Mouse (Mus musculus) left cerebral cortex, adult 9 months (tissue): ENCODE results near the gene Padi2.

ENCODE experiments used
- DNase-seq, 2 experiments: peaks; one replicate each; pipeline ENCODE4 v3.0.0; 2022; ENCODE audit warnings: low spot score in 2 of 2

Padi2 gene

DNA sequence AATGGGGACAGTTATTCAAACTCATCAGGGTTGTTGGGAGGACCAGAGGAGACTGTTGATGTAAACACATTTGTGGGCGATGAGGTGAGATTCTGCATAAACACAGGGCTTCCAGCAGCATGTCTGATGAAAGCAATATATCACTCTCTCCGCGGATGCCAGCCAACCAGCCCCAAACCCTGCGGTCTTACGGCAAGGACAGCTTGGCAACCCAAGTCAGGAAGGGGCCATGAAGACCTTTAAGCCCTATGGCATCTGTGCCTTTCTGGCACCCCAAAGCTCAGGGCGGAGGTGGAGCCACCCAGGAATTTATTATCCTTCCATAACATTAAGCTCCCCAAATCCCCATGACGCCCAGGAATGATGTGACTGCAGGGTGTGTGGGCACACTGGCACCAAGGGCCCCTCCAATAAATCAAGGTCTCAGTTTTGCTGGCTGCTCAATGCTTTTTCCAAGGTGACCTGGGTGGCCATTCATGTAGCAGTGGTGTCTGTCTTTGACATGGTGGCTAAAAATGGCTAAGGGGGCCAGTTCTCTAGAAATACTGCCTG is 53.1 kb downstream of the Padi2 start:
- DNase-seq, result no peak

DNA sequence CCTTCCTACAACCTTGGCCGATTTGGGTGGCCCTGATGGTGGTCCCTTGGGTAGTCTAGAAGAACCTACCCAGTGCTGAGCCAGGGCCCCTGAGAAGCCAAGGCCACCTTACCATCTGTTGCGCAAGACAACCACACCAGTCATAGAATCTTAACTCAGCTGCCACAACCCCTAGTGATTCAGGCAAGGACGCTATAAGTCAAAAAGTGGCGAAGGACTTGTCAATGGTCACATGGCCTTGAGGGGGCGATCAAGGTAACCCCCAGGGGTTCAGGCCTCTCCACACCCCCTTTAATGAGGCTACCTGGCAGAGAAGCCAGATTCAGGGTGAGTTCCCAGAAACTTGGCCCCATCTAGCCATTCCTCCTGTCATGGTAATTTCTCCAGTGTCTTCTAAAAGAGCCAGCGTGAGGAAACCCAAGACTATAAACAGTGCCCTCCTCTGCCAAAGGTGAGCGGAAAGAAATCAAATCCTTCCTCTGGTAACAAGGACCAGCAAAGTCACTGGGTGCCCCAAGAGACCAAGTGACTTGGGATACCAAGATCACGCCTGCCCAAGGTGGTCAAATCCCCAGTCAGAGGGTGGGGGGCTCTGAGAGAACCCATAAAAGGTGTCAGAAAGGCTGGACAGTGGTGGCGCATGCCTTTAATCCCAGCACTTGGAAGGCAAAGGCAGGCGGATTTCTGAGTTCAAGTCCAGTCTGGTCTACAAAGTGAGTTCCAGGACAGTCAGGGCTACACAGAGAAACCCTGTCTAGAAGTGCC is 53.8 kb downstream of the Padi2 start:
- DNase-seq, result no peak

GRCm38 (mm10) chr4:140960781-140961466 is 54.8 kb downstream of the Padi2 start, which contains the start of gene Sdhb:
Gene Sdhb, plus strand, starts transcription at chr4:140961203.
- peak; percentile 96 to 97 for DNase-seq

- DNase-seq, result no peak
These were observed 55.5 kb downstream of the Padi2 start for GRCm38 (mm10) chr4:140961467-140962206.

DNA sequence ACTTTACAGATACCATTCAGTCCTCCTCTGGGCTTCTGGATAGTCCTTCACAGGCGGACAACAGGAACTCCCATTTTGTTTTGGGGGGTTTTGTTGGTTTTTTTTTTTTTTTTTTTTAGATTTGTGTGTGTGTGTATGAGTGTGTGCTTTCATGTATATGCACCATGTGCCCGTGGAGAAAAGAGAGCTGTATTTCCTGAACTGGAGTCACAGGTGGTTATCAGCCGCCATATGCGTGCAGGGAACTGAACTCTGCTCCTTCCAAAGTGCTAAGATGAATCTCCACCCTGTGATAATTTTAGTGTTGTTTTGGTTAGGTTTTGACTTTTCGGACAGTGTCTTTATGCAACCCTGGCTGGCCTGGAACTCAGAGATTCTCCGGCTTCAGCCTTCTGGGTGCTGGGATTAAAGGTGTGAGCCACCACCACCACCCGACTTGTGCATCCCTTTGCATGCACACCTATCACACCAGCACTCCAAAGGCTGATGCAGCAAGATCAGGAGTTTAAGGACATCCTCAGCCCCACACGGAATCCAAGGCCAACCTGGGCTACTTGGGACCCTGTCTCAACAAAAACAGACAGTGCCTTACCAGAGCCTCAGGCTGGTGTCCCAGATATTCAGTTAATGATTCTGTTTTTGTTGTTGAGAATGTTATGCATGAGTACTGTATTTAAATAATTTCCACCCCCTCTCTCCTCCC is 56.2 kb downstream of the Padi2 start:
- DNase-seq, result no peak

GRCm38 (mm10) chr4:140962950-140963349 is 56.8 kb downstream of the Padi2 start:
- DNase-seq, result no peak

DNA sequence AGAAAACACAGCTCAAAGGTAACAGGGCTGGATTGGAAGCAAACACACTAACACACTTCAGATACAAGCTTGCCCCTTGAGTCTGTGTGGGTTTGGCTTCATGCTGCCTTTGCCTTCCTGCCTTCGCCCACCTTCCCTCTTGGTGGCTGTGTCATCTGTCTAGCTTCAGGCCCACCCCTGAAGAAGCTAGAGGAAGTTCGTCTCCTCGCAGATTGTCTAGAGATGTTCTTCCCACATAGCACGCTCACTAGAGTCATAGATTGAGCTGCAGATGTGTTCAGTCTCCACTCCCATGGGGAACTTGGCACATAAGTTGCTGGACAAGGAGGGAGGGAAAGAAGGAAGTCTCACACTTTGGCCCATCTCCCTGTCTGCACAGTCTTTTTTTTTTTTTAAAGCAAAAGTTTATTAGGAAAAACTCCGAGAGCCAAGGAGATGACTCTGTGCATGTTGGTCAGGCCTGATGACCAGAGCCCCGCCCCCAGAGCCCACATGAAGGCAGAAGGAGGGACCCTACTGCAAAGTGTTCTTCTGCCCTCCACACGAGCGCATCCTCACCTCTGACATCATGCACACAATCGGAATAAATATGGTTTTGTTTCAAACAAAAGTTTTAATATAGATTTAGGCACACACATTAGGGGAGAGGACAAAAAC is 57.9 kb downstream of the Padi2 start:
- peak in 1 of 2 experiments; percentile 50 for DNase-seq

DNA sequence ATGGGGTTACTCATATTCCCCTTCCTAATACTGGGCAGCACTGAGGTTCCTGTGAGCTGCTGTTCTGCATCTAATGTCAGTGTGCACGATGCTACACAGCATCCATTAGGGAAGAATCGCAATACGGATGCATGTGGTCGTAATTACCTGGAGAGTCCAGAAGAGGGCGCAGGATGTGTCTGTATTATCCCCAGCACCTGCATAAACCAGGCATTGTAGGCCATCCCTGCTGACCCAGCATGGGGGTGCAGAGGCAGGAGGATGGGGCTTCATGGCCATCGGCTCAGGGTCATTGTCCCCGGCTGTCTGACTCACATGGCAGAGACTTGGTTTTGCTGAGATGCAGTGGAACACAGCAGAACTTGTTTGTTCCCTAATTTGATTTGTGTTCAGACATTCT is 58.5 kb downstream of the Padi2 start:
- peak in 1 of 2 experiments; percentile 87 for DNase-seq

DNA sequence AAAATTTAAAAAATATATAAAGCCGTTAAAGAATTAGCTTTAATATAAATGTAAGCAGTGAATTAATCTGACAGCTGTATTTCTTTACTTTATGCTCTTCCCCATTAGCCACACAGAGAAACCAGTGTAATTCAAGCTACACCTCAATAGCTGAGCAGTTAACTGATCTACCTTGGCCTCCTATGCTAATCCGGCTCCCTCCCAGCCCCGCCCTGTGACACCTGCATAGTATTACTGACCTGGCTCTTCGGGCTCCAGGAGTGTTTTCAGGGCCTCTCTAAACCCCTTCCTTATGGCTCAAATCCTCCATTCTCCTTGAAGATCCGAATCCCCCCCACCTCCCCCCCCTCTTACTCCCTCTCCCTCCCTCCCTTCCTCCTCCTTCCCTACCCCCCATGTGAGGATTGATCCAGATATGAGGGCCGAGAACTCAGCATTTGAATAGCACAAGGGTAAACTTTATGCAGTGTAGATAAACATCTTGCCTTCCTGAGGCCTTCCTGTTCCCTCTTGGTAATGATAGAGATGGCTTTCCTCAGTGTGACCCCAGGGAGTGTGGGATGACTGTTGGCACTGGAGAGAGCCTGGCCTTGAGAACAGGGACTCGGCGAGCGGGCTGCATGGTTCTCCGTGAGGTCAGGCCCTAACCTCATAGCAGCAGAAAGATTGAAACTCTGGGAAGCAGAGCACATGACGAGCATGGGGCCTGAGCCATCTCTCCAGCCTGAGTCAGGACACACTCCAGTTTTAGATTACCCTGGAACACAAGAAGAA is 61.4 kb downstream of the Padi2 start:
- no peak for DNase-seq

GRCm38 (mm10) chr4:140971691-140972090 is 65.5 kb downstream of the Padi2 start:
- no peak for DNase-seq

DNA sequence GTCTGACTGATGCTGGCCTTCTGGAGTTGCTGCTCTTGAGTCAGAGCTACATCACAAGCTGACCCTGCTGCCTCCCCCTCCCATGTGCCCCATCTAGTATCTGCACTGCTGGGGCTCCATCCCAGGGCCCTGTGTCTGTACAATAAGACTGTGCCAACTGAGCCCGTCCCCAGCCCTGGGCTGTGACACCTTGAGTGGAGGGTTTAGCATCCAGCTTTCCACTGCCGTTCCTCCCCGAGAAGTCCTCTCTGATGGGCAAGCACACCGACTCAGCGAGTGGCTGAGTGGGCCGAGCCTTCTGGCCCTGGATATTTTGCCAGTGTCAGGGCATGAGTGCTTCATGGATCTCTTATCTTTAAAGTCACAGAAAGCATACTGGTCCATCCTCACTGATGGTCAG is 68.3 kb downstream of the Padi2 start:
- DNase-seq, result no peak

- DNase-seq, result no peak
These were observed 69.2 kb downstream of the Padi2 start for GRCm38 (mm10) chr4:140975356-140975755.

DNA sequence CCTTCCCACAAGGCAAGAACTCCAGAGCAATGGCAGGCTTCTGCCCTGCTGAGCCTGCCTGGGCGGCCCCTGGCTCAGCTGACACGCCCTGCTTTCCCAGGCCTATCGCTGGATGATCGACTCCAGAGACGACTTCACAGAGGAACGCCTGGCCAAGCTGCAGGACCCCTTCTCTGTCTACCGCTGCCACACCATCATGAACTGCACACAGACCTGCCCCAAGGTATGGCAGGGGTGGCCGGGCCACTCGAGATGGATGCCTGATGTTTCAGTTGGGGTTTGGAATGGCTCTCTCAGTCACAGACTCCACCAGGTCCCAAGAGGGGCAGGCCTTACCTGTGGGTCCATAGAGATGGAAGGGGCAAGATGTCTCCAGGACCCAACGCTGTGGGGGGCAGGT is 71.1 kb downstream of the Padi2 start:
- DNase-seq, result no peak

DNA sequence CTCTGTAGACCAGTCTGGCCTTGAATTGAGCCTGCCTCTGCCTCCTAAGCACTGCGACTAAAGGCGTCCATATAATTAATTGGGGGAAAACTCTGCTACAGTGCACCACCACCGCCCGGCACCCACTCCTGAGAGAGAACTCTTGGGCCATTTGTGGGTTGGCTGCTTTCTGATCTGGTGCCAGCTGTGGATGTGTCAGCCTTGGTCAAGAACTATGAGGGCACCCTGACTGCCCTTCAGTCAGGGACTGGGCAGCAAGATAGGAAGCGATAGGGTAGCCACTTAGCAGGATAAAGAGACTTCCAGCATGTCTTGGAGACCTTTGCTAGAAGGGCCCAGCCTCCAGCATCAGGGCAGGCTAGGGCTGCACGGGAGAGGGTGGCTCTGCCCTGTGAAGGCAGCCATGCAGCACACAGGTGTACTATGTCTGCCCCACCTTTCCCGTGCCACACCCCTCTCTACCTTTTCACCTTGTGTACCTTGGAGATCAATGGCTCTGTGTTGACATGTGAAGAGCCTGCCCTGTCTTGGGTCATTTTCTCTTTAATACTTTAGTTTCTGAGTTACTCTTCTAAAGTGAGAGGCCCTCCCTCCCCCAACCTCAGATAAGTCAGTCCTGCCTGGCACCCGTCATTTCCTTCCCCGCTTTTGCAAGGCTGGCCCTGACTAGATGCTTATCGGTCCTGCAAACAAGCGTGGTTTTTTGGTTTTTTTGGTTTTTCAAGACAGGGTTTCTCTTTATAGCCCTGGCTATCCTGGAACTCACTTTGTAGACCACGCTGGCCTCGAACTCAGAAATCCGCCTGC is 71.9 kb downstream of the Padi2 start:
- DNase-seq, result no peak

DNA sequence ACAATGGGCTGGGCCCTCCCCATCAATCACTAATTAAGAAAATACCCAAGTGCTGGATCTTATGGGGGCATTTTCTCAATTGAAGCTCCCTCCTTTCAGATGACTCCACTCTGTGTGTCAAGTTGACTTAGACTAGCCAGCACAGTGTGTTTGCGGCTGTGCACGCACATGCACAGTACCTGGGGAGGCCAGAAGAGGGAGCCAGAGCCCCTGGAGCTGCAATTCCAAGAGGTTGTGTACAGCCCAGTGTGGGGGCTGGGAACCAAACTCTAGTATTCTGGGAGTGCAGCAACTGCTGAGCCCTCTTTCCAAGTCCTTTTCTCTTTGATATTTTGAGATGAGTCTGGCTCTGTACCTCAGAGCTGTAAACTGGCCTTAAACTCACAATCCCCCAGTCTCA is 75.5 kb downstream of the Padi2 start:
- no peak for DNase-seq

DNA sequence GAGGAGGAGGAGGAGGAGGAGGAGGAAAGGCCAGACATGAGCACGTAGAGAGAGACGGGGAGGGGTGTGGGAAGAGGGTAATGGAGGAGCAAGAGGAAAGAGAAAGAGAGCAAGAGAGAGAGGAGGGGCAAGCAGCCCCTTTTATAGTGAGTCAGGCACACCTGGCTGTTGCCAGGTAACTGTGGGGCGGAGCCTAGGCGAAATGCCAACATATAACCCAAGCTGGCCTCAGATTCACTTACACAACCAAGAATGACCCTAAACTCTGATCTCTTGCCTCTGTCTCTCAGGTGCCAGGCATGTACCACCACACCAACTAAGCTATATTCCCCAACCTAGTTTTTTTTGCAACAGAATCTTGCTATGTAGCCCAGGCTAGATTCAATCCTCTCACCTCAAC is 76.7 kb downstream of the Padi2 start:
- DNase-seq, result no peak

GRCm38 (mm10) chr4:140983442-140983841 is 77.3 kb downstream of the Padi2 start:
- DNase-seq, result peak in 1 of 2 experiments; percentile 63

DNA sequence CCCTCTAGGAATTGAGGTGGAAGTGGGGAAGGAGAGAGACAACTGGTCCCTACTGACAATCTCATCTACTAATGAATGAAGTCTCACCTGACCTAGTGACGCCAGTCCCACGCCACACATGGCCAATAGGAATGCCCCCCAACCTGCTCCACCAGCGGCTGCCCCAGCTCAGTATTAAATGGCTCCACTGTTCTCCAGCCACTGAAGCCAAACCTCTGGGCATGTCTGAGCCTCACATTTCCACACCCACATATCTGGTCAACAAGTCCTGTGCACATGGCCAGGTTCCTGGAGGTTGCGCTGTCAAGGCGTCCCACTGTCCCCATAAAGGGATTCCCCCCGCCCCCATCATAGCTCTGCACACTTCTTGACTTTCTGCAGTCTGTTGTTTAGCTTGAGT is 78.4 kb downstream of the Padi2 start:
- no peak for DNase-seq

- DNase-seq, result no peak
These were observed 80.0 kb downstream of the Padi2 start for GRCm38 (mm10) chr4:140986024-140986710.
